Mouse (Mus musculus) adrenal gland, postnatal 36 days (tissue): ENCODE measurements at regions not wholly inside any gene's neighbourhood (a gene's known extent, or its start where the extent isn't known, plus 50 kb on each side); places are given as distances from the start of the nearest gene placed in this dataset.
A peak's percentile ranks its signal among the peaks of the same experiment; 100 is the strongest.

Experiments
- DNase-seq, 2 experiments: peaks; one replicate each; pipeline ENCODE4 v3.0.0; 2021; ENCODE audit warnings: mixed read lengths in 1 of 2

DNA sequence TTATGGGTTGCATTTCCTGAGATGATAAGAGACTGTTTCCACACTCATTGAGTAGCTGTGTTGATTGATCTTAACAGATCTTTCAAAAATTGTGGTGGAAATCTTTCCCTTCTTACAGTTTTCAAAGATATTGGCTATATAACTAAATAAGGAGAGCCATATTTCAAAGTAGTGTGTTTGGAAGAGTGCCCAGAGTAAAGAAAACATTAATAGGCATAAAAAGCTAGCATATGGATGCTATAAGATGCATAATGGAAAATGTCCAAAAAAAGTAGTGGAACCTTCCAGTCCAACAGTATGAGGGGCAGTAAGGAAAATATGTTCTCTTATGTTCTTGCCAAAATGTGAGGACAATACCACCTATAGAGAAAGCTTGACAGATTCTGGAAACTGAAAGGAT lies 137.2 kb upstream of the Speer3 start:
- DNase-seq, result no peak

DNA sequence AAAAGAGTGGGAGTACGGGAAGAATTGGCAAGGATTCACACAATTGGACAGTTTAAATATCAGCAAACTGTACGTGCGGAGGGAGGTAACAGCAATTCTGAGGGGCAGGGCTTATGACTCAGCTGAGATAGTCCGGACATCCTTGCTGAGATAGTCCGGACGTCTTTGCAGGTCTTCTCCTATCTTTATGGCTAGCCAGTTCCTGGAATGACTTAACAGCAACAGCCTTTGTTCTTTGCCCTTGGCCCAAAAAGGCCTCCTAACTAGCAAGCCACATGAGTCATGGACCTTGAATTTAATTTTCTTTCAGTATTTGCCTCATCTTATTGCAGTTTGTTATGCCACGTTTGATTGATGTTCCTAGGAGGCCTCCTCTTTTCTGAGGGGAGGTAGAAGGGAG lies 133.1 kb upstream of the Speer3 start:
- peak; percentile 33 to 52 for DNase-seq

DNA sequence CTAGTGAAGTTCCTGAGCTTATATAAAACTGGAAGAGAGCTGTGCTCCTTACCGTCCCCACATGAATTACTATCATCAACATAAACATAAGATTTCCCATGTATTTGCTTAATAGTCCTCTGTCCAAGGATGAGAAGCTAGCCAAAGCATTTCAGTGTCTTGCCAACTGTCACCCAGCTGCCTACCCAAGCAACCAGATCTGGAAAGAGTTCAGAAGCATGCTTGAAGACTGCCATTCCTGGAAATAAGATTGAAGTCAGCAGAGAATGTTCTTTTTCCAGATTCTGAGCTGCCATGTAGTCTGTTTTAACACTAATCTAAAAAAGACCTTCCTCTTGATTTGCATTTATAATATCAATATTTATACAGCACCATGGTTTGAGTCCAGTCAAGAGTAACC lies 131.9 kb upstream of the Speer3 start:
- no peak for DNase-seq

GRCm38 (mm10) chr5:13667444-13667843 lies 124.0 kb upstream of the Speer3 start:
- DNase-seq, result peak in 1 of 2 experiments; percentile 11

GRCm38 (mm10) chr5:13668840-13669239 lies 122.6 kb upstream of the Speer3 start:
- DNase-seq, result no peak

- DNase-seq, result no peak
Observed at GRCm38 (mm10) chr5:13690929-13691806, 100.3 kb upstream of the Speer3 start.

DNA sequence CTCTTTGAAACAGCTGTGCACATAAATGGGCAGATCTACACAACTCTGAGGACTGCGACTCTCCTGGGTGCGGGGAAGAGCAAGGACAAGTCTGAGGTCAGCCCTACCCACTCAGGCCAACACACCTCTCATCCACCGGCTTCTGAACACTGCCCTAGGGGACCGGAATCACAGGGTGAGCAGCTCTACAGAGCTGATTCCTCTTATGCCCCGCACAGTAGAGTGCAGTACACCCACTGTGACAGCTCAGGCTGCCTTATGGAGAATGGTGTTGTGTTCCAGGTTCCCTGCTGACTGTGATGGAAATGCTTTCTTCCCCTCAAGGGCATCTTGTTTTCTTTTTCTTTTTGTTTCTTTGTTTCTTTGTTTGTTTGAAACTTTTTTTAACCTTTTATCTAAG lies 96.6 kb upstream of the Speer3 start:
- no peak for DNase-seq
